ENCODE assay signal across 9 mouse cellular contexts in the genomic region with DNA sequence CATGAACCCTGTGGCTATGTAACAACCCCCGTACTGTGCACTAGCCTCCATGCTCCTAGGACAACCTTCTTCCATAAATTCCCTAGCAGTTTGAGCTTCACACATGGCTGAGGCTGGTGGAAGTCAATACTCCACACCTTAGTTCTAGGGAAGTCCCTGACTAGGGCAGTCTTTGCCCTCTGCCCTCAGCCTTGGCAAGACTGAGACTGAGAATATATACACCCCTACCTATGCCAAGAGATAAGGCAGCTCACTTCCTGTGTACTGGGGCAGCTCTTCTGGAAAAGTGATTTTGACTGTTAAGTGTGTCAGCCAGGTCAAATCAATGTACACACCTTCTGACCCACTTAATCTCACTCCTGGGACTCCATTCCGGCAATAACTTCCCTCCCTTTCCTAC. TPM values are rescaled to one million over a fixed set of nuclear protein-coding genes. Genes with fewer than 3 reads are reported as not detected.
DNase-seq lines count a peak whose midpoint lies in the region; ATAC-seq lines count a peak whose summit lies in the region.
"Had no signal": no experiment of that assay in that cellular context is flagged by ENCODE, and none has a peak within 500 bp of the region (broad histone marks: within the 10 kb centered on the region; RNA-seq: fewer than 3 reads in every experiment).

No protein-coding gene starts in this region.

- 40% methylated on average over 2 of the region's 2 CpGs for WGBS in intestine, embryonic 15.5 days
- WGBS in forebrain, embryonic 15.5 days: 93% methylated on average over 2 of the region's 2 CpGs

- no peaks in the 10 kb centered on the region for H3K36me3 ChIP-seq in intestine, embryonic 15.5 days
- H3K36me3 ChIP-seq in forebrain, embryonic 15.5 days: 0 out of 2 replicates have a peak, but pooled peaks cover under 1% of the 10 kb centered on the region

- no peak overlapping the region for H3K4me2 ChIP-seq in intestine, embryonic 15.5 days (replicated peaks)
- H3K4me2 ChIP-seq in forebrain, embryonic 15.5 days (replicated peaks): no peak overlapping the region

- no peaks in the 10 kb centered on the region for H3K9me3 ChIP-seq in intestine, embryonic 15.5 days
- no peaks in the 10 kb centered on the region for H3K9me3 ChIP-seq in forebrain, embryonic 15.5 days

- H3K27me3 ChIP-seq in intestine, embryonic 15.5 days (replicated peaks): no peaks in the 10 kb centered on the region
- H3K27me3 ChIP-seq in forebrain, embryonic 15.5 days: no peaks in the 10 kb centered on the region

- no peak overlapping the region for H3K4me3 ChIP-seq in intestine, embryonic 15.5 days (replicated peaks)
- no peak overlapping the region for H3K4me3 ChIP-seq in forebrain, embryonic 15.5 days

- DNase-seq in kidney, adult 9 months: peak; percentile 50
- no peak for DNase-seq in kidney, postnatal 4 days
- no peak for DNase-seq in left cerebral cortex, adult 9 months (ENCODE audit: low spot score in 2 of 2)
- DNase-seq in cerebellum, postnatal 36 days: no peak

- H3K27ac ChIP-seq in intestine, embryonic 15.5 days: peak overlapping the region; percentile 40; the same call in 1 of the 2 replicates
- no peak overlapping the region for H3K27ac ChIP-seq in forebrain, embryonic 15.5 days (replicated peaks)
- H3K27ac ChIP-seq: hindbrain, postnatal 0 days had no signal

- peak; percentile 66 for ATAC-seq in CD4-positive, CD25-positive, alpha-beta regulatory T cell, adult 4 months
- ATAC-seq in intestine, embryonic 15.5 days: peak; percentile 91
- ATAC-seq in megakaryocyte-erythroid progenitor cell, adult 5-6 weeks (replicated peaks; ENCODE audit: low FRiP score, low TSS enrichment, poor library complexity, severe bottlenecking): peak; percentile 57
- no peak for ATAC-seq in forebrain, embryonic 15.5 days (replicated peaks)
- ATAC-seq: hindbrain, postnatal 0 days had no signal

- no peak overlapping the region for H3K9ac ChIP-seq in intestine, embryonic 15.5 days
- no peak overlapping the region for H3K9ac ChIP-seq in forebrain, embryonic 15.5 days (replicated peaks)

- H3K4me1 ChIP-seq in intestine, embryonic 15.5 days (replicated peaks): peaks cover 27% of the 10 kb centered on the region
- H3K4me1 ChIP-seq in forebrain, embryonic 15.5 days: peaks cover 20% of the 10 kb centered on the region

RNA-seq across cellular contexts. Expression of a gene that starts 34.0 kb away (rescaled TPM):
- under 1 TPM; 0.32 to 0.75 TPM for polyA plus RNA-seq in CD4-positive, CD25-positive, alpha-beta regulatory T cell, adult 4 months (2017; shearing (Covaris generic))
- 0.13 and 0.14 TPM in 2 replicates for polyA plus RNA-seq in intestine, embryonic 15.5 days (2015; fragmentation: Nextera tagmentation; extraction: Ambion mirVana)
- not detected in 2 replicates for total RNA-seq in megakaryocyte-erythroid progenitor cell, adult 5-6 weeks (2014; fragmentation: Nextera tagmentation)
- 0.70 TPM in 1 of 2 replicates, not detected in the other for total RNA-seq in megakaryocyte-erythroid progenitor cell, adult 5-6 weeks (2017)
- 2.1 and 2.2 TPM in 2 replicates for polyA plus RNA-seq in forebrain, embryonic 15.5 days (2015; fragmentation: Nextera tagmentation; extraction: Ambion mirVana)

RNA-seq across cellular contexts. Expression of a gene that starts 39.6 kb away (rescaled TPM):
- polyA plus RNA-seq in CD4-positive, CD25-positive, alpha-beta regulatory T cell, adult 4 months (2017; shearing (Covaris generic)): 10 to 100 TPM; 62.4 to 88.4 TPM
- polyA plus RNA-seq in intestine, embryonic 15.5 days (2015; fragmentation: Nextera tagmentation; extraction: Ambion mirVana): 56.8 and 61.0 TPM in 2 replicates
- 8.6 and 13.3 TPM in 2 replicates for total RNA-seq in megakaryocyte-erythroid progenitor cell, adult 5-6 weeks (2014; fragmentation: Nextera tagmentation)
- total RNA-seq in megakaryocyte-erythroid progenitor cell, adult 5-6 weeks (2017): 9.3 and 12.9 TPM in 2 replicates
- 97.5 and 98.3 TPM in 2 replicates for polyA plus RNA-seq in forebrain, embryonic 15.5 days (2015; fragmentation: Nextera tagmentation; extraction: Ambion mirVana)
